Mouse (Mus musculus): Measurements from ENCODE around the gene Rfx5. TPM values are rescaled to one million over a fixed set of nuclear protein-coding genes. Genes with fewer than 3 reads are reported as not detected.
"Not testable (repeated sequence)": the region's sequence is repeated elsewhere in the genome, so short reads cannot be mapped to it uniquely, and the experiment has no call there.

The Rfx5 gene
- polyA plus RNA-seq, 1 experiment = 36.8 TPM

- no peaks in the 10 kb centered on the region; the same call in 1 of the 2 replicates for H3K27me3 ChIP-seq (ENCODE audit: control insufficient read depth, insufficient read depth, low read length)
- 49% methylated on average over 14 of the region's 14 CpGs for WGBS
- no peak for TF ChIP-seq POLR2A (IDR thresholded peaks at IDR 0.05; ENCODE audit: control insufficient read depth, extremely low read depth, insufficient read depth, low read length, poor library complexity)
- TF ChIP-seq CTCF (IDR thresholded peaks at IDR 0.05; ENCODE audit: borderline replicate concordance, control insufficient read depth, extremely low read depth, insufficient read depth, low read length, poor library complexity) = no peak
- peaks cover 5% of the 10 kb centered on the region for H3K4me1 ChIP-seq (replicated peaks; ENCODE audit: control insufficient read depth, insufficient read depth, low read length)
- no peaks in the 10 kb centered on the region for H3K36me3 ChIP-seq (ENCODE audit: control insufficient read depth, insufficient read depth, low read length)
- no peak overlapping the region for H3K4me3 ChIP-seq (ENCODE audit: control insufficient read depth, insufficient read depth, low read length)
- H3K27ac ChIP-seq (ENCODE audit: control insufficient read depth, insufficient read depth, low read length) = no peak overlapping the region
- DNase-seq = no peak
These were observed 36.0 kb upstream of the Rfx5 start for GRCm38 (mm10) chr3:94917816-94918361.

GRCm38 (mm10) chr3:94918845-94919244 lies 35.0 kb upstream of the Rfx5 start:
- no peak overlapping the region for H3K27ac ChIP-seq (ENCODE audit: control insufficient read depth, insufficient read depth, low read length)
- no peak overlapping the region for H3K4me3 ChIP-seq (ENCODE audit: control insufficient read depth, insufficient read depth, low read length)
- no peak for DNase-seq
- TF ChIP-seq POLR2A (IDR thresholded peaks at IDR 0.05; ENCODE audit: control insufficient read depth, extremely low read depth, insufficient read depth, low read length, poor library complexity) = no peak
- TF ChIP-seq CTCF (IDR thresholded peaks at IDR 0.05; ENCODE audit: borderline replicate concordance, control insufficient read depth, extremely low read depth, insufficient read depth, low read length, poor library complexity) = no peak
- WGBS = 86% methylated on average over 4 of the region's 4 CpGs
- peaks cover 5% of the 10 kb centered on the region for H3K4me1 ChIP-seq (replicated peaks; ENCODE audit: control insufficient read depth, insufficient read depth, low read length)
- H3K27me3 ChIP-seq (ENCODE audit: control insufficient read depth, insufficient read depth, low read length) = no peaks in the 10 kb centered on the region; the same call in 1 of the 2 replicates
- no peaks in the 10 kb centered on the region for H3K36me3 ChIP-seq (ENCODE audit: control insufficient read depth, insufficient read depth, low read length)

GRCm38 (mm10) chr3:94921104-94921503 lies 32.8 kb upstream of the Rfx5 start:
- TF ChIP-seq POLR2A (IDR thresholded peaks at IDR 0.05; ENCODE audit: control insufficient read depth, extremely low read depth, insufficient read depth, low read length, poor library complexity) (no peak), CTCF (IDR thresholded peaks at IDR 0.05; ENCODE audit: borderline replicate concordance, control insufficient read depth, extremely low read depth, insufficient read depth, low read length, poor library complexity) (no peak)
- no peak overlapping the region for H3K4me3 ChIP-seq (ENCODE audit: control insufficient read depth, insufficient read depth, low read length)
- DNase-seq = no peak
- peaks cover 3% of the 10 kb centered on the region for H3K4me1 ChIP-seq (replicated peaks; ENCODE audit: control insufficient read depth, insufficient read depth, low read length)
- no peak overlapping the region for H3K27ac ChIP-seq (ENCODE audit: control insufficient read depth, insufficient read depth, low read length)
- no peaks in the 10 kb centered on the region for H3K36me3 ChIP-seq (ENCODE audit: control insufficient read depth, insufficient read depth, low read length)
- WGBS = 74% methylated on average over 3 of the region's 3 CpGs
- no peaks in the 10 kb centered on the region; the same call in 1 of the 2 replicates for H3K27me3 ChIP-seq (ENCODE audit: control insufficient read depth, insufficient read depth, low read length)

- TF ChIP-seq CTCF (IDR thresholded peaks at IDR 0.05; ENCODE audit: borderline replicate concordance, control insufficient read depth, extremely low read depth, insufficient read depth, low read length, poor library complexity) = no peak
- no peak for TF ChIP-seq POLR2A (IDR thresholded peaks at IDR 0.05; ENCODE audit: control insufficient read depth, extremely low read depth, insufficient read depth, low read length, poor library complexity)
- WGBS = 78% methylated on average over 3 of the region's 3 CpGs
- no peak for DNase-seq
These were observed 31.5 kb upstream of the Rfx5 start for GRCm38 (mm10) chr3:94922333-94922732.

GRCm38 (mm10) chr3:94924688-94925087 lies 29.2 kb upstream of the Rfx5 start:
- no peaks in the 10 kb centered on the region for H3K4me1 ChIP-seq (replicated peaks; ENCODE audit: control insufficient read depth, insufficient read depth, low read length)
- no peak overlapping the region for H3K27ac ChIP-seq (ENCODE audit: control insufficient read depth, insufficient read depth, low read length)
- TF ChIP-seq POLR2A (IDR thresholded peaks at IDR 0.05; ENCODE audit: control insufficient read depth, extremely low read depth, insufficient read depth, low read length, poor library complexity) = no peak
- no peak for TF ChIP-seq CTCF (IDR thresholded peaks at IDR 0.05; ENCODE audit: borderline replicate concordance, control insufficient read depth, extremely low read depth, insufficient read depth, low read length, poor library complexity)
- no peaks in the 10 kb centered on the region for H3K36me3 ChIP-seq (ENCODE audit: control insufficient read depth, insufficient read depth, low read length)
- no peak overlapping the region for H3K4me3 ChIP-seq (ENCODE audit: control insufficient read depth, insufficient read depth, low read length)
- 16% methylated on average over 8 of the region's 8 CpGs for WGBS
- no peak for DNase-seq
- H3K27me3 ChIP-seq (ENCODE audit: control insufficient read depth, insufficient read depth, low read length) = no peaks in the 10 kb centered on the region; the same call in 1 of the 2 replicates

More at GRCm38 (mm10) chr3:94922333-94922732, 31.5 kb upstream of the Rfx5 start:
- Histone ChIP-seq H3K27ac (ENCODE audit: control insufficient read depth, insufficient read depth, low read length) (no peak overlapping the region), H3K4me1 (replicated peaks; ENCODE audit: control insufficient read depth, insufficient read depth, low read length) (no peaks in the 10 kb centered on the region), H3K4me3 (ENCODE audit: control insufficient read depth, insufficient read depth, low read length) (no peak overlapping the region), H3K36me3 (ENCODE audit: control insufficient read depth, insufficient read depth, low read length) (no peaks in the 10 kb centered on the region), H3K27me3 (ENCODE audit: control insufficient read depth, insufficient read depth, low read length) (no peaks in the 10 kb centered on the region; the same call in 1 of the 2 replicates)

GRCm38 (mm10) chr3:94926301-94926736 lies 27.6 kb upstream of the Rfx5 start:
- not testable (repeated sequence) for DNase-seq; H3K27me3 ChIP-seq (ENCODE audit: control insufficient read depth, insufficient read depth, low read length); H3K4me3 ChIP-seq (ENCODE audit: control insufficient read depth, insufficient read depth, low read length); H3K36me3 ChIP-seq (ENCODE audit: control insufficient read depth, insufficient read depth, low read length); H3K4me1 ChIP-seq (replicated peaks; ENCODE audit: control insufficient read depth, insufficient read depth, low read length); H3K27ac ChIP-seq (ENCODE audit: control insufficient read depth, insufficient read depth, low read length)
- 81% methylated on average over 4 of the region's 4 CpGs for WGBS

- not testable (repeated sequence) for H3K4me3 ChIP-seq (ENCODE audit: control insufficient read depth, insufficient read depth, low read length); H3K27ac ChIP-seq (ENCODE audit: control insufficient read depth, insufficient read depth, low read length); DNase-seq; H3K4me1 ChIP-seq (replicated peaks; ENCODE audit: control insufficient read depth, insufficient read depth, low read length); H3K36me3 ChIP-seq (ENCODE audit: control insufficient read depth, insufficient read depth, low read length); H3K27me3 ChIP-seq (ENCODE audit: control insufficient read depth, insufficient read depth, low read length)
- 91% methylated on average over 4 of the region's 4 CpGs for WGBS
These were observed 24.9 kb upstream of the Rfx5 start for GRCm38 (mm10) chr3:94928979-94929378.

GRCm38 (mm10) chr3:94930386-94931266 lies 23.2 kb upstream of the Rfx5 start:
- H3K36me3 ChIP-seq (ENCODE audit: control insufficient read depth, insufficient read depth, low read length); H3K27me3 ChIP-seq (ENCODE audit: control insufficient read depth, insufficient read depth, low read length); H3K27ac ChIP-seq (ENCODE audit: control insufficient read depth, insufficient read depth, low read length); DNase-seq; H3K4me1 ChIP-seq (replicated peaks; ENCODE audit: control insufficient read depth, insufficient read depth, low read length); H3K4me3 ChIP-seq (ENCODE audit: control insufficient read depth, insufficient read depth, low read length): not testable (repeated sequence)
- 85% methylated on average over 7 of the region's 7 CpGs for WGBS

- not testable (repeated sequence) for DNase-seq; H3K4me3 ChIP-seq (ENCODE audit: control insufficient read depth, insufficient read depth, low read length); H3K36me3 ChIP-seq (ENCODE audit: control insufficient read depth, insufficient read depth, low read length); H3K27ac ChIP-seq (ENCODE audit: control insufficient read depth, insufficient read depth, low read length); H3K27me3 ChIP-seq (ENCODE audit: control insufficient read depth, insufficient read depth, low read length); H3K4me1 ChIP-seq (replicated peaks; ENCODE audit: control insufficient read depth, insufficient read depth, low read length)
- WGBS = 86% methylated on average over 10 of the region's 10 CpGs
These were observed 22.3 kb upstream of the Rfx5 start for GRCm38 (mm10) chr3:94931427-94932082.
